Mouse (Mus musculus) gastrocnemius, adult 18-20 months (tissue): ENCODE measurements around the gene Rapgef5. TPM values are rescaled to one million over a fixed set of nuclear protein-coding genes. Genes with fewer than 3 reads are reported as not detected.

Experiments used
- DNase-seq: peaks from one replicate; pipeline ENCODE4 v3.0.0; 2021; ENCODE audit warnings: low spot score
- total RNA-seq, 2 experiments: library from RNA; stranded (reverse); gene quantifications; 2 replicates each; pipeline ENCODE4 v1.2.3; 2021

The Rapgef5 gene
- total RNA-seq, 2 experiments from 2014 or later = 3.7 to 4.6 TPM

- DNase-seq = no peak
Observed at GRCm38 (mm10) chr12:117666391-117666790, 150.1 kb downstream of the Rapgef5 start.

GRCm38 (mm10) chr12:117669610-117670400 lies 153.5 kb downstream of the Rapgef5 start:
- DNase-seq = no peak

GRCm38 (mm10) chr12:117673188-117673587 lies 156.9 kb downstream of the Rapgef5 start:
- DNase-seq = no peak

GRCm38 (mm10) chr12:117674511-117674910 lies 158.2 kb downstream of the Rapgef5 start:
- DNase-seq = no peak

- DNase-seq = no peak
Observed at GRCm38 (mm10) chr12:117676265-117676664, 160.0 kb downstream of the Rapgef5 start.

- no peak for DNase-seq
Observed at GRCm38 (mm10) chr12:117678916-117679315, 162.6 kb downstream of the Rapgef5 start.

- DNase-seq = no peak
Observed at GRCm38 (mm10) chr12:117679795-117680194, 163.5 kb downstream of the Rapgef5 start.

GRCm38 (mm10) chr12:117681273-117681672 lies 165.0 kb downstream of the Rapgef5 start:
- DNase-seq = no peak

GRCm38 (mm10) chr12:117683377-117683776 lies 167.1 kb downstream of the Rapgef5 start:
- DNase-seq = no peak

- no peak for DNase-seq
Observed at GRCm38 (mm10) chr12:117683984-117684383, 167.7 kb downstream of the Rapgef5 start.

- DNase-seq = no peak
Observed at GRCm38 (mm10) chr12:117684788-117685187, 168.5 kb downstream of the Rapgef5 start.

GRCm38 (mm10) chr12:117685336-117685735 lies 169.1 kb downstream of the Rapgef5 start:
- no peak for DNase-seq

- DNase-seq = no peak
Observed at GRCm38 (mm10) chr12:117686732-117687131, 170.5 kb downstream of the Rapgef5 start.

GRCm38 (mm10) chr12:117688655-117689548 lies 172.6 kb downstream of the Rapgef5 start:
- DNase-seq = no peak

GRCm38 (mm10) chr12:117691336-117691735 lies 175.1 kb downstream of the Rapgef5 start:
- no peak for DNase-seq

- no peak for DNase-seq
Observed at GRCm38 (mm10) chr12:117692775-117693174, 176.5 kb downstream of the Rapgef5 start.

GRCm38 (mm10) chr12:117699950-117700665 lies 183.8 kb downstream of the Rapgef5 start:
- no peak for DNase-seq

- DNase-seq = no peak
Observed at GRCm38 (mm10) chr12:117700927-117701326, 184.6 kb downstream of the Rapgef5 start.

GRCm38 (mm10) chr12:117702291-117702690 lies 186.0 kb downstream of the Rapgef5 start:
- no peak for DNase-seq

- no peak for DNase-seq
Observed at GRCm38 (mm10) chr12:117702928-117703327, 186.6 kb downstream of the Rapgef5 start.

GRCm38 (mm10) chr12:117703413-117703812 lies 187.1 kb downstream of the Rapgef5 start:
- DNase-seq = no peak

- no peak for DNase-seq
Observed at GRCm38 (mm10) chr12:117705308-117705707, 189.0 kb downstream of the Rapgef5 start.
